Mouse (Mus musculus) G1E (cell line): ENCODE results near the gene Psat1.

Source experiments
- CTCF ChIP-seq: IDR thresholded peaks from 2 replicates; pipeline ENCODE4 v1.5.1; 2012; ENCODE audit warnings: low read depth, low read length, inconsistent platforms, mixed read lengths
- GATA1 ChIP-seq: IDR thresholded peaks from 2 replicates; pipeline ENCODE4 v1.6.1; 2012; ENCODE audit warnings: borderline replicate concordance, low read length, inconsistent platforms, mixed read lengths
- GATA2 ChIP-seq: IDR thresholded peaks from 2 replicates; pipeline ENCODE4 v1.6.1; 2012; ENCODE audit warnings: low read depth, low read length, inconsistent platforms, borderline replicate concordance
- TAL1 ChIP-seq: conservative IDR thresholded peaks from 2 replicates; pipeline ENCODE4 v1.6.1; 2012; ENCODE audit warnings: low read depth, low read length, inconsistent platforms, mixed read lengths

DNA sequence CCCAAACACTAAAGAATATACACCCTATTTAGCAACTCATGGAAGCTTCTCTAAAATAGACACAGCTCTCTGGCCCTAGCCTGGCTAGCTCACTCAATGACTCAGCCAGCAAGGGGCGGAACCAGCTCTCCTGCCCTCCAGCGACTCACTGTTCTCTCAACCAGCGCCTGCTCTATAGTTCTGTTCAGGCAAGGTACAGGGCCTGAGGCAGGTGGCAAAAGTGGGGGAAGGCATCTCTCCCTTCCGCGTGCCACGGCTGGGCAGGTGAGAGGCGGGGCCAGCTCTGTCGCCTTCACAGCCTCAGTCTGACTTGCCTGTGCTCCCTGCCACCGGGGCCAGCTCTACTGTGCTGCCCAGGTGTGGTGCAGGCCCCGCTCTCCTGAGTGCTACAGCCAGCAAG, 474 bp downstream of the Psat1 start:
- TF ChIP-seq CTCF = no peak
- no peak for TF ChIP-seq GATA1
- no peak for TF ChIP-seq TAL1
- TF ChIP-seq GATA2 = no peak
